Mouse (Mus musculus): Measurements from ENCODE around the gene Rnaset2a.
"Not testable (repeated sequence)": the region's sequence is repeated elsewhere in the genome, so short reads cannot be mapped to it uniquely, and the experiment has no call there.

DNA sequence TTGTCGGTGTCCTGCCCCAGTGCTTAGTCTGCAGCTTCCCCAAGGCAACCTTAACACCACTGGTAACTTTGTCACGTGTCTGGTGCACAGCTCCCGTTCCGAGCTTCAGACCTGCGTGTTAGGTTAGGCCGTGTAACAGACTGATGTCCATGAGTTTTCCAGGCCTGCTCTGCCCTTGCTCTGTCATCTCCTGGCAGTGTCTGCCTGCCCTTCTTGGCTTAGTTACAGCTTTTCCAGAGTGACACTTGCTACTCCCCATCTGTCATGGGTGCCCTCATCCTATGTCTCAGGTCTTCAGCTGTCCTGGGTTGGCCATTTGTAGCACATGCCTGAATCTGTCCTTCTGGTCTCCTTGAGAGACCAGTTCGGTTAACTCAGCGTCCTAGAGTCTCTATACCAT is 19.5 kb upstream of the Rnaset2a start:
- TF ChIP-seq CTCF (IDR thresholded peaks at IDR 0.05; ENCODE audit: low read depth, low read length); POLR2A (IDR thresholded peaks at IDR 0.05; ENCODE audit: insufficient read depth, low read length); EP300 (IDR thresholded peaks at IDR 0.05; ENCODE audit: insufficient read depth, low read depth, low read length): not testable (repeated sequence)

All from ES-Bruce4 (cell line).